Mouse (Mus musculus): ENCODE measurements around the gene Calcr.

DNA sequence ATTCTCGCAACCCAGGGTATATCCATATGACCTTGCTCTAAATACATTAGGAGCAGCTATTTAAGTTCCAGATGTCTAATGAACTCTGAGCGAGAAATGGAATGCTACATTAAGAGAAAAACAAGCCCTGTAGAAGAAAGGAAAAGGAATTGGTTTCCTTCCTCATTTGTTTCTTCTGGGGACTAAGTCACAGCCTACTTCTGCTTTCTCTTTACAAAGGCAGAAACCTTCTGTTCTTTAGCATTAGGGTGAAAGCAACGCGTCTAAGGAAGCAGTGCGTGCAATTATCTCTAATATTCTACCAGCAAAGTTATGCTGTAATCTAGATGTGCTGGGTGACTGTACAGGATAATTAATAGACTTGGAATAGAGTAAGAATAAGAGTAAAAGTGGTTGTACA lies 14.9 kb downstream of the Calcr start:
- TF ChIP-seq CTCF (IDR thresholded peaks at IDR 0.05; ENCODE audit: extremely low read depth, insufficient read depth, low read length), result no peak
- no peak for TF ChIP-seq POLR2A (IDR thresholded peaks at IDR 0.05; ENCODE audit: extremely low read depth, insufficient read depth, low read length)
